Mouse (Mus musculus): ENCODE measurements around the gene Srebf2. TPM values are rescaled to one million over a fixed set of nuclear protein-coding genes. Genes with fewer than 3 reads are reported as not detected.

The Srebf2 gene
- polyA plus RNA-seq, 2 experiments = 29.3 to 30.8 TPM

GRCm38 (mm10) chr15:82127426-82128374 is 19.3 kb upstream of the Srebf2 start, which contains the start of gene Ccdc134:
TSS of gene Ccdc134 (plus strand) at chr15:82127922.
- Histone ChIP-seq H3K27ac (peak within 1 kb of the TSS; percentile 52), H3K27me3 (ENCODE audit: control insufficient read depth, insufficient read depth, low read length) (no peaks in the 10 kb centered on the region), H3K36me3 (replicated peaks; ENCODE audit: control insufficient read depth, insufficient read depth, low read depth) (no peaks in the 10 kb centered on the region), H3K4me2 (ENCODE audit: low read depth) (peak within 1 kb of the TSS; percentile 83), H3K9me3 (ENCODE audit: control insufficient read depth, low read length) (no peaks in the 10 kb centered on the region), H3K4me3 (ENCODE audit: insufficient read depth in 1 of 2, low read depth in 2 of 2, low read length in 2 of 2) (peak within 1 kb of the TSS; percentile 79 to 93), H3K4me1 (replicated peaks; ENCODE audit: control insufficient read depth in 2 of 2, insufficient read depth in 2 of 2, low read length in 1 of 2) (peaks cover 11 to 12% of the 10 kb centered on the region in 2 experiments), H3K9ac (replicated peaks) (peak within 1 kb of the TSS; percentile 85)
- under 1% methylated on average over 74 of the region's 74 CpGs for WGBS (ENCODE audit: insufficient replicate concordance)
- TF ChIP-seq EP300 (IDR thresholded peaks at IDR 0.05; ENCODE audit: low read depth) (no peak), CTCF (IDR thresholded peaks at IDR 0.05; ENCODE audit: low read depth) (0 out of 2 replicates have a peak, but pooled peaks have one; percentile 4)
- peak; percentile 99 for ATAC-seq (ENCODE audit: insufficient read depth)
- peak; percentile 85 to 88 (median 86) for DNase-seq (ENCODE audit: low read depth in 3 of 3, low spot score in 3 of 3)

- no peak for ATAC-seq (ENCODE audit: insufficient read depth)
- 1% methylated on average over 5 of the region's 5 CpGs for WGBS (ENCODE audit: insufficient replicate concordance)
- Histone ChIP-seq H3K27me3 (ENCODE audit: control insufficient read depth, insufficient read depth, low read length) (no peaks in the 10 kb centered on the region), H3K4me3 (ENCODE audit: insufficient read depth in 1 of 2, low read depth in 2 of 2, low read length in 2 of 2) (peak overlapping the region; percentile 79 to 93), H3K9ac (replicated peaks) (peak overlapping the region; percentile 85), H3K9me3 (ENCODE audit: control insufficient read depth, low read length) (no peaks in the 10 kb centered on the region), H3K27ac (peak overlapping the region; percentile 52), H3K4me2 (ENCODE audit: low read depth) (peak overlapping the region; percentile 83), H3K4me1 (replicated peaks; ENCODE audit: control insufficient read depth in 2 of 2, insufficient read depth in 2 of 2, low read length in 1 of 2) (peaks cover 11 to 12% of the 10 kb centered on the region in 2 experiments), H3K36me3 (replicated peaks; ENCODE audit: control insufficient read depth, insufficient read depth, low read depth) (no peaks in the 10 kb centered on the region)
- TF ChIP-seq EP300 (IDR thresholded peaks at IDR 0.05; ENCODE audit: low read depth) (no peak), CTCF (IDR thresholded peaks at IDR 0.05; ENCODE audit: low read depth) (no peak)
- peak in 1 of 3 experiments; percentile 27 for DNase-seq (ENCODE audit: low read depth in 3 of 3, low spot score in 3 of 3)
Measured at GRCm38 (mm10) chr15:82128398-82128797, 18.6 kb upstream of the Srebf2 start.

GRCm38 (mm10) chr15:82130599-82130998 is 16.4 kb upstream of the Srebf2 start:
- H3K27me3 ChIP-seq (ENCODE audit: control insufficient read depth, insufficient read depth, low read length) = no peaks in the 10 kb centered on the region
- no peak overlapping the region for H3K27ac ChIP-seq
- no peaks in the 10 kb centered on the region for H3K36me3 ChIP-seq (replicated peaks; ENCODE audit: control insufficient read depth, insufficient read depth, low read depth)
- no peak overlapping the region for H3K4me3 ChIP-seq (ENCODE audit: insufficient read depth in 1 of 2, low read depth in 2 of 2, low read length in 2 of 2)
- DNase-seq (ENCODE audit: low read depth in 3 of 3, low spot score in 3 of 3) (no peak), ATAC-seq (ENCODE audit: insufficient read depth) (no peak)
- peaks cover 11 to 12% of the 10 kb centered on the region in 2 experiments for H3K4me1 ChIP-seq (replicated peaks; ENCODE audit: control insufficient read depth in 2 of 2, insufficient read depth in 2 of 2, low read length in 1 of 2)
- TF ChIP-seq CTCF (IDR thresholded peaks at IDR 0.05; ENCODE audit: low read depth) (no peak), EP300 (IDR thresholded peaks at IDR 0.05; ENCODE audit: low read depth) (no peak)
- no peaks in the 10 kb centered on the region for H3K9me3 ChIP-seq (ENCODE audit: control insufficient read depth, low read length)
- H3K9ac ChIP-seq (replicated peaks) = no peak overlapping the region
- H3K4me2 ChIP-seq (ENCODE audit: low read depth) = no peak overlapping the region
- WGBS (ENCODE audit: insufficient replicate concordance) = 28% methylated on average over 7 of the region's 7 CpGs

- Histone ChIP-seq H3K9ac (replicated peaks) (no peak overlapping the region), H3K27me3 (ENCODE audit: control insufficient read depth, insufficient read depth, low read length) (no peaks in the 10 kb centered on the region), H3K27ac (no peak overlapping the region), H3K4me1 (replicated peaks; ENCODE audit: control insufficient read depth in 2 of 2, insufficient read depth in 2 of 2, low read length in 1 of 2) (no peaks in the 10 kb centered on the region; a peak in 1 of 4 replicates), H3K4me3 (ENCODE audit: insufficient read depth in 1 of 2, low read depth in 2 of 2, low read length in 2 of 2) (no peak overlapping the region), H3K9me3 (ENCODE audit: control insufficient read depth, low read length) (no peaks in the 10 kb centered on the region), H3K36me3 (replicated peaks; ENCODE audit: control insufficient read depth, insufficient read depth, low read depth) (no peaks in the 10 kb centered on the region), H3K4me2 (ENCODE audit: low read depth) (no peak overlapping the region)
- WGBS (ENCODE audit: insufficient replicate concordance) = 75% methylated on average over 4 of the region's 4 CpGs
- TF ChIP-seq CTCF (IDR thresholded peaks at IDR 0.05; ENCODE audit: low read depth) (no peak), EP300 (IDR thresholded peaks at IDR 0.05; ENCODE audit: low read depth) (no peak)
- ATAC-seq (ENCODE audit: insufficient read depth) (no peak), DNase-seq (ENCODE audit: low read depth in 3 of 3, low spot score in 3 of 3) (no peak)
Measured at GRCm38 (mm10) chr15:82135372-82135771, 11.6 kb upstream of the Srebf2 start.

- Histone ChIP-seq H3K27me3 (ENCODE audit: control insufficient read depth, insufficient read depth, low read length) (no peaks in the 10 kb centered on the region), H3K9me3 (ENCODE audit: control insufficient read depth, low read length) (no peaks in the 10 kb centered on the region), H3K27ac (no peak overlapping the region), H3K4me3 (ENCODE audit: insufficient read depth in 1 of 2, low read depth in 2 of 2, low read length in 2 of 2) (no peak overlapping the region), H3K9ac (replicated peaks) (no peak overlapping the region), H3K4me2 (ENCODE audit: low read depth) (no peak overlapping the region), H3K36me3 (replicated peaks; ENCODE audit: control insufficient read depth, insufficient read depth, low read depth) (no peaks in the 10 kb centered on the region), H3K4me1 (replicated peaks; ENCODE audit: control insufficient read depth in 2 of 2, insufficient read depth in 2 of 2, low read length in 1 of 2) (no peaks in the 10 kb centered on the region)
- no peak for TF ChIP-seq EP300 (IDR thresholded peaks at IDR 0.05; ENCODE audit: low read depth)
- TF ChIP-seq CTCF (IDR thresholded peaks at IDR 0.05; ENCODE audit: low read depth) = peak; percentile 94
- ATAC-seq (ENCODE audit: insufficient read depth) (peak; percentile 53; the same call in 1 of the 2 replicates), DNase-seq (ENCODE audit: low read depth in 3 of 3, low spot score in 3 of 3) (peak in 1 of 3 experiments; percentile 61)
- WGBS (ENCODE audit: insufficient replicate concordance) = 37% methylated on average over 4 of the region's 4 CpGs
Measured at GRCm38 (mm10) chr15:82138565-82138964, 8.4 kb upstream of the Srebf2 start.
